Mouse (Mus musculus): ENCODE measurements around the gene Nupr1. TPM values are rescaled to one million over a fixed set of nuclear protein-coding genes. Genes with fewer than 3 reads are reported as not detected.
"Not testable (repeated sequence)": the region's sequence is repeated elsewhere in the genome, so short reads cannot be mapped to it uniquely, and the experiment has no call there.

Gene Nupr1
- total RNA-seq, 1 experiment from 2014 or later: 272 TPM

DNA sequence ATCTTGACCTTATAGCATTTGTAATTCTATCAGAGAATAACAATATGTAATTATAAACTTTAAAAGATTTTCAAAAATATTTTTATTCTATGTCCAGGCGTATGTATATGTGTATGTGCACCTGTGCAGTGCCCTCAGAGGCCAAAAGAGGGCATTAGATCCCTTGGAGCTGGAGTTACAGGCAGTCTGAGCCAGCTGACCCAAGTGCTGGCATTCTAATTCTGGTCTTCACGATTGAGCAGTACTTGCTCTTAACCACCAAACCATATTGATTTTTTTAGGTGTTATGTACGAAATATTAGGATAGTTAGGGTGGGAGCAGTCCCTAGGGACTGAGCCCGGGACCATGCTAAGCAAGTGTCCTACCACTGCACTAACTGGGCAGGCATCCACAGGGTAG lies 17.8 kb upstream of the Nupr1 start:
- ATAC-seq (replicated peaks; ENCODE audit: insufficient number of reproducible peaks, low FRiP score, low TSS enrichment, poor library complexity, severe bottlenecking): no peak

DNA sequence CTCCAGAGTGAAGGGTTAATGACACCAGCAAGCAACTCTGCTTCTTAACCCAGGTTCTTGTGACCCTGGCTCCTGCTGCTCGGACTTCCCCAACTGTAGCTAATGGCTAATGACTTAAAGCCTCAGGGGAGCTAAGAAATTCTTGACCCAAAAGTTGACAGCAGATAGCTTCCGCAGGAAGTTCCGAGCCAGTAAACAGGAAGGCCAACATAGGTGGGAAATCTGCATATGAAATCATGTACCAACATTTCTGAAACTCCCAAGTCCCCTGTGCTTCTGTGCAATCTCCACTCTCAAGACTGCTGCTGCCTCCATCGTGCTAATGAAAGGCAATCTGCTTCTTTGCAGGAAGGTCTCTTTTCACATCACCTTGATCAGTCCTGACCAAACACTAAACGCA lies 15.0 kb upstream of the Nupr1 start:
- no peak for ATAC-seq (replicated peaks; ENCODE audit: insufficient number of reproducible peaks, low FRiP score, low TSS enrichment, poor library complexity, severe bottlenecking)

DNA sequence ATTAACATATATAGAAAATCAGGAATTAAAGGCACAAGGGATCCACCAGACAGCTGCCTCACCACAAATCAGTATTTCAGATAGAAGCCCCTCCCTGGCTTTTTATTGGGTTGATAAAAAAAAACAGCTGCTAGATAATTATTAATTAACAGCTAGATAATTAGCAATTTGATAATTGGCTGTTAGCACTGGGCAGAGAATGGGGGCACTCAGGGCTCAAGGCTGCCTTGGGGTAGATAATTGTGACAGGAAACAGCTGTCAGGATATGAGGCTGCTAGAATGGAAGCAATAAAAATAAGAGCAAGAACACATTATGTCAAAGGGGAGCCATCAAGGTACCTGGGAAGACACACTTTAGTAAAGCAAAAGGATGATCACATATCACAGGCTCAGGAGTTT lies 14.3 kb upstream of the Nupr1 start:
- ATAC-seq (replicated peaks; ENCODE audit: insufficient number of reproducible peaks, low FRiP score, low TSS enrichment, poor library complexity, severe bottlenecking): no peak

- ATAC-seq (replicated peaks; ENCODE audit: insufficient number of reproducible peaks, low FRiP score, low TSS enrichment, poor library complexity, severe bottlenecking): no peak
Measured at GRCm38 (mm10) chr7:126644345-126644744, 13.7 kb upstream of the Nupr1 start.

GRCm38 (mm10) chr7:126643244-126643617 lies 12.6 kb upstream of the Nupr1 start:
- ATAC-seq (replicated peaks; ENCODE audit: insufficient number of reproducible peaks, low FRiP score, low TSS enrichment, poor library complexity, severe bottlenecking): not testable (repeated sequence)

DNA sequence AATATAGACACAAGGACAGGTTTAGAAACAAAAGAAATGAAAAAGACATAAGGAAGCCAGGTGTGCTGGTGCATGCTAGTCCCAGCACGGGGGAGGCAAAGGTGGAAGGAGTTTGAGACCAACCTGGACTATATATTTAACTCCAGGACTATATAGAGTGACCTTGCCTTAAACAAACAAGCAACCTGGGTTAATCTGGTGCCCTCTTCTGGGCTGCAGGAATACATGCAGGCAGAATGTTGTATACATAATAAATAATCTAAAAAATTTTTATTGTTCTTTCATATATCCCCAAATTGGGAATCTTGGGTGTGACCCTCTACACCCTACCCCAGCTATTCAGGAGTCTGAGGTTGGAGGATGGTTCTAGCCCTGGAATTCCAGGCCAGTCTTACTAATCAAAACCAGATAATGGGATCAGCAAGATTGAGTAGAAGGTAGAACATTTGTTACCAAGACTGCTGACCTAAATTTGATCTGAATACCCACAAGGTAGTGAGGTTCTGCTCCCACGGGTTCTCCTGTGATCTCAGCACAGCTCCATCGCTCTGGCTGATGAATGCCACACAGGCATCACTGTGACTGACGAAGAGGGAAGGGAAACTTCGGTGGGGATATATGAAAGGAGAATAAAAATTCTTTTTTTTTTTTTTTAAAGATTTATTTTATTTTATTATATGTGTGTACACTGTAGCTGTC lies 12.0 kb upstream of the Nupr1 start:
- 0 out of 2 replicates have a peak, but pooled peaks have one; percentile 14 for ATAC-seq (replicated peaks; ENCODE audit: insufficient number of reproducible peaks, low FRiP score, low TSS enrichment, poor library complexity, severe bottlenecking)

DNA sequence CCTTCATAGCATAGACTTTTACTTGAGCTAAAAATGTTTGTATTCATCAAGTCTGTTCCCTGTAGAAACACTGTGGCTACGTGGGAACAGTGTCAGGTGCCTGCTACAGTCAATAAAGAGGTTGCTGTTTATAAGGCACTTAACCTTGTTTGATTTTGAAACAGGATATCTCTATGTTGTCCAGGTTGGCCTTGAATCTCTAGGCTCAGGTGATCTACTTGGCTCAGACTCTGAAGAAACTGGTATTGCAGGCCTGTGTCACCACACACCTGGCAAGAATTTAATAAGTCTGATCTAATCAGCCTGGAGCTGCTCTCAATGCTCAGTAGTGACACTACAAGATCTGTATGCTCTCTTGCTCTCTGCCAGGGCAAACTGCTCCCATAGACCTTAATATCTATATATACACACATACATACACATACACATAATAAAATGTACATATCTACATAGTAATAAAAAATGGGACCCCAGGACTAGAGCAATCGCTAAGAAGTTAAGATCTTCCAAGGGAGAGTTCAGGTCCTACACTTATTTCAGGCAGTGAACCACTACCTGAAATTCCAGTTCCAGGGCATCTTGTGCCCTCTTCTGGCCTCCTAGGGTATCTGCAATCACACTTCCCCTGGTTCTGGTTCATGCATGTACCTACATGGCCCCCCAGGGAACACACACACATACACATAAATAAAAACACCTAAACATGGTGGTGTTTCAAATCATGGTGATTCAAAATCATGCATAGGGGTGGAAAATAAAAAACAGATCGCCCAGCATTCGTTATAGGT lies 6.3 kb upstream of the Nupr1 start:
- ATAC-seq (replicated peaks; ENCODE audit: insufficient number of reproducible peaks, low FRiP score, low TSS enrichment, poor library complexity, severe bottlenecking): peak; percentile 88

DNA sequence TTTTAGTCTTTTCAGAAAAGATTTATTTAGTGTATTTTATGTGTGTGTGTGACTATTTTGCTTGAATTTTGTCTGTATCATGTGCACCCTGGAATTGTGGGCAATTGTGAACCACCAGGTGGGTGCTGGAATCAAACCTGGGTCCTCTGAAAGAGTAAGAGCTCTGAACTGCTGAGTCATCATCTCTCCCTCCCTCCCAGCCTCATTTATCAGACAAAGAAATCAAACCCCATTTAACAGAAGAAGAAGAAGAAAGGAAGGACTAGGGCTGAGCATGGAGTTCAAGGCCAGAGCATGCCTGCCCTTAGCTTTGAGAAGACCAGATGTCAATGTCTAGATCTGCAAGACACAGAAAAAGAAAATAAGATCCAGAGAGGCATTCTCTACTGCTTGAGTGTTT lies 4.7 kb upstream of the Nupr1 start:
- no peak for ATAC-seq (replicated peaks; ENCODE audit: insufficient number of reproducible peaks, low FRiP score, low TSS enrichment, poor library complexity, severe bottlenecking)

- ATAC-seq (replicated peaks; ENCODE audit: insufficient number of reproducible peaks, low FRiP score, low TSS enrichment, poor library complexity, severe bottlenecking): no peak
Measured at GRCm38 (mm10) chr7:126632478-126632877, 1.8 kb upstream of the Nupr1 start.

DNA sequence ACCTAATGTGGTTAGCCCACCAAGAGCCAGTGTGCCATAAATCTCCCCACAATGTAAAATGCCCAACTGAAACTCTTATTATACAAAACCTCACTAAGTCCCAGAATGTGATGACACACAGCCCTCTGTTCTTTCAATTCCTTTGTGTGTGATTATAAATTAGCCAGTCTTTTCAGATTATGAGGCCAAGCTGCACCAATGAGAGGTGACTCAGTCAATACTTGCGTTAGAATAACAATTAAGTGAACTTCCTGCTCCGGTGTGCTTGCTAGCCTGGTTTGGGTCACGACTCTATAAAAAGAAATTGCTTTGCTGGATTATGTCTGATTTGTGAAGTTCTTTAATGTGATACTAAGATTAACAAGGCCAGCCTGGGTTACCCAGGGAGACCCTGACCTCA lies 746 bp downstream of the Nupr1 start:
- peak; percentile 55; the same call in 1 of the 2 replicates for ATAC-seq (replicated peaks; ENCODE audit: insufficient number of reproducible peaks, low FRiP score, low TSS enrichment, poor library complexity, severe bottlenecking)

GRCm38 (mm10) chr7:126628111-126628510 lies 2.5 kb downstream of the Nupr1 start:
- ATAC-seq (replicated peaks; ENCODE audit: insufficient number of reproducible peaks, low FRiP score, low TSS enrichment, poor library complexity, severe bottlenecking): no peak

DNA sequence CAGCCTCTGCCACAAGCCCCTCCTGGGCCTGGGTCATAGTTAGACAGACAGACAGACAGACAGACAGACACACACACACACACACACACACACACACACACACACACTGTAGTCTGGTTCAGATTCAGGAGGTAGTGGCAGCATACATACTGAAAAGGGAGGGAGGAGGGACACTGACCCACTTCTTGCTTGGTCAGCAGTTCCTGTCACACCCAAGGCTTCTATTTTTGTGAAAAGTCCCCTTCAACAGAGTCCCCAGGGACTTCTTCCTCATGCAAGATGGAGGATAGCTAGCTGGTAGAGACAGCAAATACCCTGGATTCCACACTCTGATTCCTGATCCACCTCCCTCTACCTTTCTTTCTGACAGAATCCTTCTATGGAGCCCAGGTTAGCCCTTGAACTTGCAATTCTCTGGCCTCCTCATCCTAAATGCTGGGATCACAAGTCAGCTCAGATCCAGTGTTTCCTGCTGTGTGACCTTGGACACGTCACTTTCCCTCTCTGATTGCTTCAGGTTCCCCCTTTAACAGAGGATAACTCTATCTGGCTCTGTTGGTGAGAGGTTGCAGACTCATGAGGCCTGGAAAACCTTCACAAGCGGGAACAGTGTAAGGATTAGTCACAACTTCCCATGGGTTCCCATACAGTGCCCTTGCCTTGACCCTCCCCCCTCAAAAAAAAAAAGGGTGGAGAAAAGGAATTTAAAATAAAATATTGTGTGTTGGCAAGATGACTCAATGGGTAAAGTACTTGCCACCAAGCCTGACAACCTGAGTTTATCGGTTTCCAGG lies 4.7 kb downstream of the Nupr1 start:
- ATAC-seq (replicated peaks; ENCODE audit: insufficient number of reproducible peaks, low FRiP score, low TSS enrichment, poor library complexity, severe bottlenecking): peak; percentile 54; the same call in 1 of the 2 replicates

- peak; percentile 77 for ATAC-seq (replicated peaks; ENCODE audit: insufficient number of reproducible peaks, low FRiP score, low TSS enrichment, poor library complexity, severe bottlenecking)
Measured at GRCm38 (mm10) chr7:126625369-126625768, 5.3 kb downstream of the Nupr1 start.

DNA sequence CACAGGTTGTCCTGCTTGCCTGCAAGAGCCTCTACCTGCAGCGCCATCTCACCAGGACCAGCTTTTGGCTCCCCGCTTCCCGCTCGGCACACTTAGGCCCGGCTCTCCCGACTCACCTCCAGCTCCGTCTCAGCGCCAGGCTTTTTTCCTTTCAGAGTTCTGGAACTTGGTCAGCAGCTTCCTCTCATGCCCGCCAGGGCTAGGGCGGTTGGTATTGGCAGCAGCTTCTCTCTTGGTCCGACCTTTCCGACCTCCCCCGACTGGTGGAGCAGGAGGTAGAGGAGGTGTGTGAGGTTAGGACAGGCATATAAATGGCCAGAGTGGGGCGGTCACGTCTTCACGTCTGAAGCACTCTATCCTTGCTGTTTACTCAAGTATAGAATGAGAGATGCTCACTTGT lies 5.9 kb downstream of the Nupr1 start:
- ATAC-seq (replicated peaks; ENCODE audit: insufficient number of reproducible peaks, low FRiP score, low TSS enrichment, poor library complexity, severe bottlenecking): no peak

- ATAC-seq (replicated peaks; ENCODE audit: insufficient number of reproducible peaks, low FRiP score, low TSS enrichment, poor library complexity, severe bottlenecking): no peak
Measured at GRCm38 (mm10) chr7:126623381-126623780, 7.3 kb downstream of the Nupr1 start.

GRCm38 (mm10) chr7:126621452-126622359 lies 9.0 kb downstream of the Nupr1 start:
- ATAC-seq (replicated peaks; ENCODE audit: insufficient number of reproducible peaks, low FRiP score, low TSS enrichment, poor library complexity, severe bottlenecking): no peak

- ATAC-seq (replicated peaks; ENCODE audit: insufficient number of reproducible peaks, low FRiP score, low TSS enrichment, poor library complexity, severe bottlenecking): no peak
Measured at GRCm38 (mm10) chr7:126619559-126620275, 10.9 kb downstream of the Nupr1 start.

- ATAC-seq (replicated peaks; ENCODE audit: insufficient number of reproducible peaks, low FRiP score, low TSS enrichment, poor library complexity, severe bottlenecking): no peak
Measured at GRCm38 (mm10) chr7:126616707-126617106, 14.0 kb downstream of the Nupr1 start.
